Mouse (Mus musculus) spleen, adult 18-20 months (tissue): ENCODE data around the gene Plekhf1.

Experiments used
- DNase-seq, 2 experiments: peaks; one replicate each; pipeline ENCODE4 v3.0.0; 2022; ENCODE audit warnings: mixed read lengths in 2 of 2

The Plekhf1 gene

GRCm38 (mm10) chr7:38184786-38185185 lies 43.0 kb downstream of the Plekhf1 start:
- DNase-seq: no peak

- DNase-seq: no peak
Observed at GRCm38 (mm10) chr7:38184418-38184745, 43.4 kb downstream of the Plekhf1 start.

- peak; percentile 80 to 83 for DNase-seq
Observed at GRCm38 (mm10) chr7:38183709-38184417, 44.0 kb downstream of the Plekhf1 start.

- DNase-seq: peak in 1 of 2 experiments; percentile 27
Observed at GRCm38 (mm10) chr7:38182962-38183687, 44.7 kb downstream of the Plekhf1 start, which contains the start of gene 1600014C10Rik. Gene 1600014C10Rik (plus strand): TSS chr7:38183217.

GRCm38 (mm10) chr7:38182596-38182961 lies 45.2 kb downstream of the Plekhf1 start:
- peak; percentile 72 to 87 for DNase-seq

GRCm38 (mm10) chr7:38181366-38181765 lies 46.5 kb downstream of the Plekhf1 start:
- DNase-seq: no peak

GRCm38 (mm10) chr7:38179896-38180295 lies 47.9 kb downstream of the Plekhf1 start:
- no peak for DNase-seq

- no peak for DNase-seq
Observed at GRCm38 (mm10) chr7:38176056-38176455, 51.8 kb downstream of the Plekhf1 start.

GRCm38 (mm10) chr7:38174321-38175148 lies 53.3 kb downstream of the Plekhf1 start:
- DNase-seq: no peak

GRCm38 (mm10) chr7:38173871-38174270 lies 53.9 kb downstream of the Plekhf1 start:
- no peak for DNase-seq

GRCm38 (mm10) chr7:38167724-38168141 lies 60.1 kb downstream of the Plekhf1 start:
- DNase-seq: peak in 1 of 2 experiments; percentile 23
